Mouse (Mus musculus): Measurements from ENCODE around the gene Sgsm2.
"Not testable (repeated sequence)": the region's sequence is repeated elsewhere in the genome, so short reads cannot be mapped to it uniquely, and the experiment has no call there.

Sgsm2 gene

GRCm38 (mm10) chr11:74829812-74830211 lies 67.0 kb downstream of the Sgsm2 start:
- in situ Hi-C loops (cut with MseI, MboI) = no loop called here

GRCm38 (mm10) chr11:74828965-74829550 lies 67.8 kb downstream of the Sgsm2 start:
- in situ Hi-C loops (cut with MseI, MboI) = no loop called here

GRCm38 (mm10) chr11:74828404-74828931 lies 68.4 kb downstream of the Sgsm2 start:
- in situ Hi-C loops (cut with MseI, MboI) = no loop called here

GRCm38 (mm10) chr11:74827791-74828403 lies 69.0 kb downstream of the Sgsm2 start:
- in situ Hi-C loops (cut with MseI, MboI) = no loop called here

GRCm38 (mm10) chr11:74826702-74827101 lies 70.2 kb downstream of the Sgsm2 start:
- in situ Hi-C loops (cut with MseI, MboI) = no loop called here

GRCm38 (mm10) chr11:74826151-74826550 lies 70.7 kb downstream of the Sgsm2 start:
- in situ Hi-C loops (cut with MseI, MboI) = no loop called here

GRCm38 (mm10) chr11:74822746-74823440 lies 74.0 kb downstream of the Sgsm2 start:
- in situ Hi-C loops (cut with MseI, MboI) = no loop called here

- in situ Hi-C loops (cut with MseI, MboI) = no loop called here
Observed at GRCm38 (mm10) chr11:74821463-74821862, 75.4 kb downstream of the Sgsm2 start.

- in situ Hi-C loops (cut with MseI, MboI) = no loop called here
Observed at GRCm38 (mm10) chr11:74820921-74821320, 75.9 kb downstream of the Sgsm2 start.

GRCm38 (mm10) chr11:74815795-74816194 lies 81.1 kb downstream of the Sgsm2 start:
- in situ Hi-C loops (cut with MseI, MboI) = no loop called here

- in situ Hi-C loops (cut with MseI, MboI) = no loop called here
Observed at GRCm38 (mm10) chr11:74811538-74811937, 85.3 kb downstream of the Sgsm2 start.

GRCm38 (mm10) chr11:74811027-74811426 lies 85.8 kb downstream of the Sgsm2 start:
- in situ Hi-C loops (cut with MseI, MboI) = not testable (repeated sequence)

GRCm38 (mm10) chr11:74810134-74810533 lies 86.7 kb downstream of the Sgsm2 start:
- in situ Hi-C loops (cut with MseI, MboI) = no loop called here

GRCm38 (mm10) chr11:74808251-74808853 lies 88.5 kb downstream of the Sgsm2 start:
- in situ Hi-C loops (cut with MseI, MboI) = no loop called here

GRCm38 (mm10) chr11:74807246-74807882 lies 89.5 kb downstream of the Sgsm2 start:
- in situ Hi-C loops (cut with MseI, MboI) = no loop called here

- in situ Hi-C loops (cut with MseI, MboI) = no loop called here
Observed at GRCm38 (mm10) chr11:74804081-74804627, 92.7 kb downstream of the Sgsm2 start.

GRCm38 (mm10) chr11:74800658-74801057 lies 96.2 kb downstream of the Sgsm2 start:
- in situ Hi-C loops (cut with MseI, MboI) = no loop called here

All from mouse trophoblast stem cell (cell line).